Mouse (Mus musculus) midbrain, embryonic 12.5 days (tissue): ENCODE data around the gene Kbtbd2. TPM values are rescaled to one million over a fixed set of nuclear protein-coding genes. Genes with fewer than 3 reads are reported as not detected.

Source experiments
- ATAC-seq: fragments of 200-750 bp; cut with Nextera tagmentation; 2 replicates; pipeline ENCODE4 v1.8.0; 2017; ENCODE audit warnings: low read depth, moderate TSS enrichment, moderate library complexity; ENCODE audit not compliant: low FRiP score
- H3K27ac ChIP-seq: fragments of 300-500 bp; sonication (generic); replicated peaks from 2 replicates; pipeline ENCODE4 v1.5.1; 2016; ENCODE audit warnings: mild to moderate bottlenecking
- H3K27me3 ChIP-seq: fragments of 300-500 bp; sonication (generic); 2 replicates; pipeline ENCODE4 v1.6.1; 2016; ENCODE audit warnings: mild to moderate bottlenecking
- H3K36me3 ChIP-seq: fragments of 300-500 bp; sonication (generic); 2 replicates; pipeline ENCODE4 v1.6.1; 2016
- H3K4me1 ChIP-seq: fragments of 300-500 bp; sonication (generic); 2 replicates; pipeline ENCODE4 v1.6.1; 2016
- H3K4me2 ChIP-seq: fragments of 300-500 bp; sonication (generic); replicated peaks from 2 replicates; pipeline ENCODE4 v1.6.1; 2016; ENCODE audit warnings: mild to moderate bottlenecking, moderate library complexity
- H3K4me3 ChIP-seq: fragments of 300-500 bp; sonication (generic); 2 replicates; pipeline ENCODE4 v1.5.1; 2016; ENCODE audit warnings: mild to moderate bottlenecking
- H3K9ac ChIP-seq: fragments of 300-500 bp; sonication (generic); replicated peaks from 2 replicates; pipeline ENCODE4 v1.6.1; 2016; ENCODE audit warnings: mild to moderate bottlenecking, moderate library complexity
- H3K9me3 ChIP-seq: fragments of 300-500 bp; sonication (generic); 2 replicates; pipeline ENCODE4 v1.6.1; 2016; ENCODE audit warnings: mild to moderate bottlenecking
- WGBS: fragments of 180-500 bp; shearing (Covaris S2); methylation state at CpG from one replicate; pipeline ENCODE4 v1.1.7; 2016; 5-methylcytosine and 5-hydroxymethylcytosine counted together
- polyA plus RNA-seq: library from polyadenylated mRNA; unstranded; fragments of >200 nt; fragmentation: Nextera tagmentation; extraction: Ambion mirVana; gene quantifications from 2 replicates; pipeline ENCODE4 v1.2.1, GENCODE M21; 2016

Gene Kbtbd2
- polyA plus RNA-seq, 1 experiment from 2014 or later, result 46.8 TPM

DNA sequence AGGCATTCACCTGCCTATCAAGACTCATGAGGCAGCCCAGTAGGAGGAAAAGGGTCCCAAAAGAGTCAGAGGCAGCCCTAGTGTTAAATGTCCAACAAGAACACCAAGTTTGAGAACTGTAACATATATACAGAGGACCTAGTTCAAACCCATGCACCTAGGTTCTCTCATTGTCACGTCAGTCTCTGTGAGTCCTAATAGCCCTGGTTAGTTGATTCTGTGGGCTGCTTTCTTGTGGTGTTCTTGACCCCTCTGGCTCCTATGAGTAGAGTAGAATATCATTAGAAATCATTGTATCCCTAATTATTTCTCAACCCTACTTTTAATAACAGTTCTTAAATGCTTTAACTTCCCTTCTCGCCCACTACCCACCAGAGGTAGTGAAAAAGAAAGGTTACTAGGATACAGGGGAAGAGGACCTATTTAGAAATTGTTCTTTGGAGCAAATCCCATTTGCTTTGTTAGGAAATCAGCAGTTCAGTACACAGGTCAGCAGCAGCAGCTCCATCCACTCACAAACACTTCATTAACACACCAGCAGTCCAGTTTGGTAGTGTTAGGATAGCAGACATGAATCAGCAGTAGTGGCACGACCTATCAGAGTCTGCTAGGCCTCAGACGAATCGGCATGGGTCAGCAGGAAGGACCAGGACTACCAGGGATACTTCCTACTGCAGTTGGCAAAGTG is 21.0 kb upstream of the Kbtbd2 start:
- Histone ChIP-seq H3K9me3 (no peaks in the 10 kb centered on the region), H3K36me3 (no peaks in the 10 kb centered on the region), H3K4me3 (no peak overlapping the region), H3K4me2 (no peak overlapping the region), H3K9ac (no peak overlapping the region), H3K27ac (no peak overlapping the region), H3K27me3 (no peaks in the 10 kb centered on the region), H3K4me1 (no peaks in the 10 kb centered on the region)
- ATAC-seq, result no peak
- 75% methylated on average over 5 of the region's 5 CpGs for WGBS

DNA sequence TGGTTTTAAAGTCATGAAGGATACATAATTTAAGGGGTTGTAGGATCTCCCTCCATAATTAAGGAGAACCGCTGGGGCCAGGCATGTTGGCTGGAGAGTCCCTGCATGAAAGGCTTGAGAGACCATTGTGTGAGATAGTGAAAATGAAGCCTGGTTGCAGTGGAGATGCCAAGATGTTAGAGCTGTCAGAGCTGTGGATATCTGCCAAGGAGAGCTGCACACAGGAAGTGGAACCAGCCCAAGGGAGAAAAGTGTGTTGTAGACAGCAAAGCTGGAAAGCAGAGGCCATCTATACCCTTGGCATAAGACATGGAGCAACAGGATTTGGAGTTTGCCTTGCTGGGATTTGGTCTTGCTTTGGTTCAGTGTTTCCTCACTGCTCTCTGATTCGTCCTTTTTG is 15.7 kb upstream of the Kbtbd2 start:
- H3K4me1 ChIP-seq, result peaks cover 6% of the 10 kb centered on the region
- H3K4me2 ChIP-seq, result no peak overlapping the region
- ATAC-seq, result no peak
- no peak overlapping the region for H3K27ac ChIP-seq
- 40% methylated on average over 2 of the region's 2 CpGs for WGBS
- H3K9me3 ChIP-seq, result no peaks in the 10 kb centered on the region
- no peaks in the 10 kb centered on the region for H3K36me3 ChIP-seq
- H3K27me3 ChIP-seq, result no peaks in the 10 kb centered on the region
- H3K4me3 ChIP-seq, result no peak overlapping the region
- no peak overlapping the region for H3K9ac ChIP-seq

DNA sequence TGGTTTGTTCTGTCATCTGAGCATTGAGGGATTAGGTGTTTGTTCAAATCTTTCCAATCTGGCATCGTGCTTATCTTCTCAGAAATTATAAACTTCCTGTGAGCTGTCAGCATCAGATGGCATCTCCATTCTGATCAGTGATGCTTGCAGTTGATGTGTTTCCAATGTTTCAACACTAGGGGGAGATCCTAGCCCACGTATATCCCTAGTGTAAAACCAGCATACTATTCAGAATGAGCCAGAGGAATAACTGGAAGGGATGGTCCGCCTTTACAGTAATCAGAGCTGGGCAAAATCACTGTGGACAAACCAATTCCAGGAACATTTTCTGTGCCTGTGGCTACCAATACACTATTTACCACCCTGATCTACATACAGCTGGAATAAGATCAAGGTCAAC is 11.0 kb upstream of the Kbtbd2 start:
- peaks cover 6% of the 10 kb centered on the region for H3K4me1 ChIP-seq

GRCm38 (mm10) chr6:56806195-56806594 is 8.6 kb upstream of the Kbtbd2 start:
- ATAC-seq, result no peak
- 64% methylated on average over 2 of the region's 2 CpGs for WGBS
- no peak overlapping the region for H3K4me2 ChIP-seq
- H3K4me1 ChIP-seq, result no peaks in the 10 kb centered on the region
- no peak overlapping the region for H3K27ac ChIP-seq
- no peaks in the 10 kb centered on the region for H3K9me3 ChIP-seq
- no peaks in the 10 kb centered on the region for H3K36me3 ChIP-seq
- H3K4me3 ChIP-seq, result no peak overlapping the region
- no peak overlapping the region for H3K9ac ChIP-seq
- H3K27me3 ChIP-seq, result no peaks in the 10 kb centered on the region

More for the DNA sequence above, 11.0 kb upstream of the Kbtbd2 start:
- Histone ChIP-seq H3K27ac (no peak overlapping the region), H3K9me3 (no peaks in the 10 kb centered on the region), H3K27me3 (no peaks in the 10 kb centered on the region), H3K36me3 (no peaks in the 10 kb centered on the region), H3K9ac (no peak overlapping the region), H3K4me2 (no peak overlapping the region), H3K4me3 (no peak overlapping the region)
- WGBS, result 16% methylated on average over 3 of the region's 3 CpGs
- ATAC-seq, result peak; percentile 85

DNA sequence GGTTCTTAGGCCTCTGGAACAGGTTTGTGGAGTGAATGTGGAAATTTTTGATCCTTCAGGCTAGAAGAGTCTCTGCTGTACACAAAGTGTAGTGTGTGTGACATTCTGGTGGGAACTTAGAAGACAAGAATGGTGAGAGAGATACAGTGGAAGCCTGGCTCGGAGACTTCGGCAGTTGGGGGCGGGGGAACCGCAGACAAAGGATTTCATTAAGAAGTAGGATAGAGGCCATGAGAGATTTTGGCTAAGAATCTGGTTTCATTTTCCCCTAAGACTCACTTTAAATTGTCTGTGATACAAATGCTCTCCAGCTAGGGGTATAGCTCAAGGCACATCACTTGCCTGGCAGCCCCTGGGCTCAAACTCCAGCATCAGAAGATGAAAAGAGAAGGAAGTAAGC is 7.4 kb upstream of the Kbtbd2 start:
- Histone ChIP-seq H3K27ac (no peak overlapping the region), H3K4me3 (no peak overlapping the region), H3K27me3 (no peaks in the 10 kb centered on the region), H3K9me3 (no peaks in the 10 kb centered on the region), H3K4me1 (no peaks in the 10 kb centered on the region), H3K36me3 (no peaks in the 10 kb centered on the region), H3K9ac (no peak overlapping the region), H3K4me2 (no peak overlapping the region)
- ATAC-seq, result no peak
- WGBS, result 86% methylated on average over 4 of the region's 4 CpGs

- H3K27me3 ChIP-seq, result no peaks in the 10 kb centered on the region
- peaks cover 19% of the 10 kb centered on the region for H3K4me1 ChIP-seq
- H3K27ac ChIP-seq, result peak overlapping the region; percentile 99
- peak overlapping the region; percentile 69 for H3K4me2 ChIP-seq
- no peaks in the 10 kb centered on the region for H3K9me3 ChIP-seq
- ATAC-seq, result no peak; the same call in 1 of the 2 replicates
- peak overlapping the region; percentile 87 for H3K4me3 ChIP-seq
- H3K9ac ChIP-seq, result peak overlapping the region; percentile 93
- WGBS, result 20% methylated on average over 8 of the region's 8 CpGs
- no peaks in the 10 kb centered on the region for H3K36me3 ChIP-seq
Measured at GRCm38 (mm10) chr6:56798152-56798465, 496 bp upstream of the Kbtbd2 start.

- H3K27me3 ChIP-seq, result no peaks in the 10 kb centered on the region
- H3K4me1 ChIP-seq, result peaks cover 19% of the 10 kb centered on the region
- no peaks in the 10 kb centered on the region for H3K9me3 ChIP-seq
- peak overlapping the region; percentile 69 for H3K4me2 ChIP-seq
- no peaks in the 10 kb centered on the region for H3K36me3 ChIP-seq
- peak overlapping the region; percentile 87 for H3K4me3 ChIP-seq
- peak overlapping the region; percentile 93 for H3K9ac ChIP-seq
- peak; percentile 17 for ATAC-seq
- under 1% methylated on average over 16 of the region's 16 CpGs for WGBS
- peak overlapping the region; percentile 99 for H3K27ac ChIP-seq
Measured at GRCm38 (mm10) chr6:56796668-56797141, 908 bp downstream of the Kbtbd2 start.

- Histone ChIP-seq H3K4me1 (peaks cover 19% of the 10 kb centered on the region), H3K9me3 (no peaks in the 10 kb centered on the region), H3K27ac (peak overlapping the region; percentile 99), H3K4me2 (peak overlapping the region; percentile 69), H3K36me3 (no peaks in the 10 kb centered on the region), H3K9ac (peak overlapping the region; percentile 93), H3K27me3 (no peaks in the 10 kb centered on the region), H3K4me3 (peak overlapping the region; percentile 87)
- 8% methylated on average over 8 of the region's 8 CpGs for WGBS
- no peak for ATAC-seq
Measured at GRCm38 (mm10) chr6:56796232-56796631, 1.4 kb downstream of the Kbtbd2 start.

GRCm38 (mm10) chr6:56794834-56795233 is 2.8 kb downstream of the Kbtbd2 start:
- no peak for ATAC-seq
- WGBS, result 89% methylated on average over 5 of the region's 5 CpGs
- Histone ChIP-seq H3K9ac (no peak overlapping the region), H3K9me3 (no peaks in the 10 kb centered on the region), H3K4me1 (peaks cover 19% of the 10 kb centered on the region), H3K27ac (no peak overlapping the region), H3K4me2 (no peak overlapping the region), H3K4me3 (no peak overlapping the region), H3K36me3 (no peaks in the 10 kb centered on the region), H3K27me3 (no peaks in the 10 kb centered on the region)

DNA sequence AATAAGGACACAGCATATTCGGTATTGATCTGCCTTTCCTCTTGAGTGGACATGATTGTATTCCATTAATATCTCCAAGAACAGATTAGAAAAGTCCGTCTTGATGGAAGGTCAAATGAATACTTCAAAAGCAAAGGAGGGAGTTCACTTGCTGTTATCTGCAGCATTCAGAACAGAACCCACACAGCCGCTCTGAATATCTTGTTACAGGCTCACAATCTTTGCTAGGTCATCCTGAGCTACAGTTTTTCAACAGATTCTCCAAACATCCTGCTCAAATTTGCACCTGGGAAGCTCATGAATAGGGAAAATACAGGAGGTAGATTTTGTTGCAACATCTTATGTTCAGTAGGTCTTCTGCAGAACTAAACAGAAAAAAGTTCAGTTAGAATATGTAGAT is 8.3 kb downstream of the Kbtbd2 start:
- no peaks in the 10 kb centered on the region for H3K27me3 ChIP-seq
- H3K9ac ChIP-seq, result no peak overlapping the region
- H3K27ac ChIP-seq, result no peak overlapping the region
- no peak overlapping the region for H3K4me3 ChIP-seq
- ATAC-seq, result no peak
- 0 out of 2 replicates have a peak, but pooled peaks cover 4% of the 10 kb centered on the region for H3K4me1 ChIP-seq
- H3K4me2 ChIP-seq, result no peak overlapping the region
- 89% methylated on average over 3 of the region's 3 CpGs for WGBS
- H3K9me3 ChIP-seq, result no peaks in the 10 kb centered on the region
- H3K36me3 ChIP-seq, result peaks cover 19% of the 10 kb centered on the region

GRCm38 (mm10) chr6:56787668-56788067 is 9.9 kb downstream of the Kbtbd2 start:
- H3K9ac ChIP-seq, result no peak overlapping the region
- ATAC-seq, result no peak
- H3K4me1 ChIP-seq, result no peaks in the 10 kb centered on the region
- H3K4me3 ChIP-seq, result no peak overlapping the region
- H3K9me3 ChIP-seq, result no peaks in the 10 kb centered on the region
- H3K27me3 ChIP-seq, result no peaks in the 10 kb centered on the region
- H3K27ac ChIP-seq, result no peak overlapping the region
- H3K4me2 ChIP-seq, result no peak overlapping the region
- 88% methylated on average over 2 of the region's 2 CpGs for WGBS
- peaks cover 25% of the 10 kb centered on the region for H3K36me3 ChIP-seq

DNA sequence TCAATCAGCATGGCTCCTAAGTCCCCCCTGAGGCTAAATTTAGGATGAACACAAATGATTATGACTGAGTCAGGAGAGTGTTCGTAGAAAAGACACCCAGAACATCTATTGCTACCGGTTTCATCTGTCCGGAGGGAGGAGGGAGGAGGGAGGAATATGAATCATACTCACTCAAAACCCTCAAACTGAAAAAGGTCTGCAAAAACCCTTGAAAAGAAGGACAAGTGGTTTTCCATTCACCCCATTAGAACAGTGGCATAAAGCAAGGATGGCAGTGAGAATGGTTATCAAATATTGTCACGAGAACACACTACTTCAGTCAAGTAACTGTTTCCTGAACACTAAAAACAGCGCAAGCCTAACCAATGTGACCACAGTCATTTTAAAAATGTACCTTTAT is 12.5 kb downstream of the Kbtbd2 start:
- 94% methylated on average over 5 of the region's 5 CpGs for WGBS
- H3K4me3 ChIP-seq, result no peak overlapping the region
- H3K27ac ChIP-seq, result no peak overlapping the region
- no peaks in the 10 kb centered on the region for H3K4me1 ChIP-seq
- ATAC-seq, result no peak
- H3K9me3 ChIP-seq, result no peaks in the 10 kb centered on the region
- H3K36me3 ChIP-seq, result peaks cover 40% of the 10 kb centered on the region
- H3K9ac ChIP-seq, result no peak overlapping the region
- H3K27me3 ChIP-seq, result no peaks in the 10 kb centered on the region
- no peak overlapping the region for H3K4me2 ChIP-seq
